Mouse (Mus musculus) embryonic fibroblast, embryonic 13.5 days (primary cell): ENCODE measurements around the gene Tnni1. TPM values are rescaled to one million over a fixed set of nuclear protein-coding genes. Genes with fewer than 3 reads are reported as not detected.

Source experiments
- H3K27ac ChIP-seq: 2 replicates; pipeline ENCODE4 v1.5.1; 2012; ENCODE audit warnings: low read length, control low read depth, inconsistent platforms; ENCODE audit not compliant: insufficient read depth
- H3K4me1 ChIP-seq: 2 replicates; pipeline ENCODE4 v1.6.1; 2011; ENCODE audit warnings: low read length; ENCODE audit not compliant: control insufficient read depth, insufficient read depth
- H3K4me3 ChIP-seq: 2 replicates; pipeline ENCODE4 v1.5.1; 2011; ENCODE audit warnings: mild to moderate bottlenecking, control low read depth, low read length; ENCODE audit not compliant: insufficient read depth
- CTCF ChIP-seq: IDR thresholded peaks from 2 replicates; pipeline ENCODE4 v1.5.1; 2011; ENCODE audit warnings: mild to moderate bottlenecking, control low read depth, low read length, moderate library complexity, borderline replicate concordance; ENCODE audit not compliant: insufficient read depth
- POLR2A ChIP-seq: IDR thresholded peaks from 2 replicates; pipeline ENCODE4 v1.6.1; 2011; ENCODE audit warnings: low read depth, mild to moderate bottlenecking, control low read depth, low read length, moderate library complexity
- polyA plus RNA-seq: library from polyadenylated mRNA; stranded (reverse); fragments of >200 nt; gene quantifications from 2 replicates; pipeline ENCODE4 v1.2.4, GENCODE M21; 2011; ENCODE audit warnings: low read depth; ENCODE audit not compliant: missing spikeins, insufficient read length

Gene Tnni1
- polyA plus RNA-seq, 1 experiment: 1.1 TPM

GRCm38 (mm10) chr1:135813687-135814395 is 34.6 kb downstream of the Tnni1 start:
- Histone ChIP-seq H3K4me1 (no peaks in the 10 kb centered on the region), H3K4me3 (no peak overlapping the region), H3K27ac (no peak overlapping the region)
- TF ChIP-seq POLR2A (no peak), CTCF (no peak)

- no peak overlapping the region for H3K27ac ChIP-seq
- no peak overlapping the region for H3K4me3 ChIP-seq
- TF ChIP-seq POLR2A: no peak
- TF ChIP-seq CTCF: no peak
- H3K4me1 ChIP-seq: no peaks in the 10 kb centered on the region
Measured at GRCm38 (mm10) chr1:135814531-135814930, 35.3 kb downstream of the Tnni1 start.

- no peaks in the 10 kb centered on the region for H3K4me1 ChIP-seq
- no peak overlapping the region for H3K27ac ChIP-seq
- H3K4me3 ChIP-seq: no peak overlapping the region
- no peak for TF ChIP-seq POLR2A
- TF ChIP-seq CTCF: no peak
Measured at GRCm38 (mm10) chr1:135817595-135817994, 38.4 kb downstream of the Tnni1 start.

GRCm38 (mm10) chr1:135818481-135819086 is 39.4 kb downstream of the Tnni1 start, which contains the start of gene Lad1:
Gene Lad1 (plus strand): TSS chr1:135818598.
- Histone ChIP-seq H3K27ac (no peak within 1 kb of the TSS), H3K4me3 (peak within 1 kb of the TSS; percentile 31)
- TF ChIP-seq POLR2A (no peak), CTCF (no peak)

GRCm38 (mm10) chr1:135820071-135820470 is 40.8 kb downstream of the Tnni1 start:
- Histone ChIP-seq H3K4me1 (no peaks in the 10 kb centered on the region), H3K4me3 (no peak overlapping the region), H3K27ac (no peak overlapping the region)
- TF ChIP-seq POLR2A (no peak), CTCF (no peak)

More at GRCm38 (mm10) chr1:135818481-135819086, 39.4 kb downstream of the Tnni1 start, which contains the start of gene Lad1:
- no peaks in the 10 kb centered on the region for H3K4me1 ChIP-seq

GRCm38 (mm10) chr1:135820736-135821364 is 41.6 kb downstream of the Tnni1 start:
- Histone ChIP-seq H3K27ac (no peak overlapping the region), H3K4me1 (no peaks in the 10 kb centered on the region), H3K4me3 (no peak overlapping the region)
- TF ChIP-seq CTCF (no peak), POLR2A (no peak)

- no peak overlapping the region for H3K27ac ChIP-seq
- no peak overlapping the region for H3K4me3 ChIP-seq
- TF ChIP-seq POLR2A (no peak), CTCF (no peak)
- H3K4me1 ChIP-seq: no peaks in the 10 kb centered on the region
Measured at GRCm38 (mm10) chr1:135821780-135822179, 42.5 kb downstream of the Tnni1 start.

- 0 out of 2 replicates have a peak, but pooled peaks have one; percentile 14 for TF ChIP-seq CTCF
- TF ChIP-seq POLR2A: no peak
- no peak overlapping the region for H3K4me3 ChIP-seq
- H3K27ac ChIP-seq: no peak overlapping the region
- no peaks in the 10 kb centered on the region for H3K4me1 ChIP-seq
Measured at GRCm38 (mm10) chr1:135828918-135829317, 49.7 kb downstream of the Tnni1 start.

GRCm38 (mm10) chr1:135834206-135834859 is 55.1 kb downstream of the Tnni1 start:
- H3K4me3 ChIP-seq: no peak overlapping the region
- TF ChIP-seq CTCF (no peak), POLR2A (no peak)
- H3K4me1 ChIP-seq: no peaks in the 10 kb centered on the region
- H3K27ac ChIP-seq: no peak overlapping the region
